Mouse (Mus musculus) kidney, adult 8-10 months (tissue): ENCODE measurements around the gene Snx6.
"Not testable (repeated sequence)": the region's sequence is repeated elsewhere in the genome, so short reads cannot be mapped to it uniquely, and the experiment has no call there.

Experiments
- DNase-seq, 2 experiments: peaks; one replicate each; pipeline ENCODE4 v3.0.0; 2022

Snx6 gene

GRCm38 (mm10) chr12:54796516-54797195 lies 1.2 kb upstream of the Snx6 start:
- DNase-seq = no peak

- DNase-seq = no peak
Observed at GRCm38 (mm10) chr12:54794392-54794791, 1.1 kb downstream of the Snx6 start.

- DNase-seq = peak in 1 of 2 experiments; percentile 27
Observed at GRCm38 (mm10) chr12:54791465-54791864, 4.0 kb downstream of the Snx6 start.

- DNase-seq = peak; percentile 58 to 61
Observed at GRCm38 (mm10) chr12:54789346-54790143, 6.0 kb downstream of the Snx6 start.

GRCm38 (mm10) chr12:54763624-54764023 lies 31.9 kb downstream of the Snx6 start:
- no peak for DNase-seq

GRCm38 (mm10) chr12:54760676-54761075 lies 34.8 kb downstream of the Snx6 start:
- no peak for DNase-seq

- DNase-seq = no peak
Observed at GRCm38 (mm10) chr12:54758846-54759245, 36.7 kb downstream of the Snx6 start.

GRCm38 (mm10) chr12:54748647-54749046 lies 46.9 kb downstream of the Snx6 start:
- DNase-seq = no peak

GRCm38 (mm10) chr12:54738661-54739243 lies 56.8 kb downstream of the Snx6 start:
- DNase-seq = peak; percentile 26 to 30

- not testable (repeated sequence) for DNase-seq
Observed at GRCm38 (mm10) chr12:54737891-54738660, 57.4 kb downstream of the Snx6 start.

- peak; percentile 26 to 29 for DNase-seq
Observed at GRCm38 (mm10) chr12:54734307-54735131, 61.0 kb downstream of the Snx6 start.

GRCm38 (mm10) chr12:54729140-54730059 lies 66.1 kb downstream of the Snx6 start:
- not testable (repeated sequence) for DNase-seq

GRCm38 (mm10) chr12:54718871-54719786 lies 76.4 kb downstream of the Snx6 start:
- not testable (repeated sequence) for DNase-seq

- DNase-seq = not testable (repeated sequence)
Observed at GRCm38 (mm10) chr12:54717516-54717915, 78.0 kb downstream of the Snx6 start.

- DNase-seq = peak; percentile 63 to 67
Observed at GRCm38 (mm10) chr12:54713822-54714626, 81.5 kb downstream of the Snx6 start.

- peak; percentile 26 to 53 for DNase-seq
Observed at GRCm38 (mm10) chr12:54710494-54710879, 85.0 kb downstream of the Snx6 start.

- DNase-seq = not testable (repeated sequence)
Observed at GRCm38 (mm10) chr12:54709691-54710493, 85.6 kb downstream of the Snx6 start.

- no peak for DNase-seq
Observed at GRCm38 (mm10) chr12:54699394-54699793, 96.1 kb downstream of the Snx6 start.
